Mouse (Mus musculus) lung, adult 2 months (tissue): Measurements from ENCODE around the gene Arhgef2.

Source experiments
- CTCF ChIP-seq: fragments of 200-500 bp; IDR thresholded peaks from 2 replicates; pipeline ENCODE4 v1.5.1; 2011; ENCODE audit warnings: mild to moderate bottlenecking, low read length, control low read depth; ENCODE audit not compliant: insufficient read depth
- POLR2A ChIP-seq: fragments of 200-500 bp; IDR thresholded peaks from 2 replicates; pipeline ENCODE4 v1.6.1; 2011; ENCODE audit warnings: low read depth, mild to moderate bottlenecking, control low read depth, low read length, borderline replicate concordance; ENCODE audit errors: extremely low read depth

DNA sequence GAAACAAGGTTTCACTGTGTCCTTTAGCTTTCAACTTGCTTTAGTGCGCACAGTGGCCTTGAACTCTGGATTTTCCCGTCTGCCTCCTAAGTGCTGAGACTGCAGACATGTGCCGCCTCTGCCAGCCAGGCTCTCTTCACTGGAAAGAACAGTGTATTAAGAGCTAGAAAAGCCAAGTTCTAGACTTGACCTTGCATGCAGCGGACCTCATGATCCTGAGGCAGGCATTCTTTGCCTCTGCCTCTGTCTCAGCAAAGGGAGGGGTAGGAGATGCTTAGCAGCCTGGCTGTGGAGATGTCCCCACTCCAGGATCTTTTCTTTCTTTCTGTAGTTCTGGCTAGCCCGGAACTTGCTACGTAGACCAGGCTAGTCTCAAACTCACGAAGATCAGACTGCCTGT lies 903 bp upstream of the Arhgef2 start:
- no peak for TF ChIP-seq CTCF
- TF ChIP-seq POLR2A = no peak
